Mouse (Mus musculus): ENCODE results near the gene Nop9. TPM values are rescaled to one million over a fixed set of nuclear protein-coding genes. Genes with fewer than 3 reads are reported as not detected.
"Not testable (repeated sequence)": the region's sequence is repeated elsewhere in the genome, so short reads cannot be mapped to it uniquely, and the experiment has no call there.

Gene Nop9
- polyA plus RNA-seq, 1 experiment from 2014 or later: 18.6 TPM

DNA sequence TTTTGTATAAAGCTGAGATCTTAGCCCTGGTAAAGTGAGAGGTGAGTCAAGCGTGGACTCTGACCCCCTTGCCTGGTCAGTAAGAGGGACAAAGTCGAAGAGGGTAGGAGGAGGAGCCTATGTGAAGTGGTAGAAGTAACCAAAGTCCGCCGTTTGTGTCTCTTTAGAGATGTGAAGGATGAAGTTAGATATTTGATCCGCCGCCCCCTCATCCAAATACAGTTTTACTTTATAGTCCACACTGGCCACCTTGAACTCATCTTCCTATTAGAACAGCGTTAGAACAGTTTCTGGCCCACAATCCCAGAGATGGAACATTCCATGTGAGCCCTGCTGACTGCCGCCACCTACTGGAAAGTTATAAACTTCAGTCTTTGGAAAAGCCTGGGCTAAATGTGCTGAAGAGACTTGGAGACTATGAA, 12.9 kb downstream of the Nop9 start, which contains the start of gene Cideb:
Gene Cideb (minus strand): TSS at position 96 of the 422 bp plus-strand sequence.
- Histone ChIP-seq H3K9me3 (replicated peaks; ENCODE audit: control insufficient read depth, low read length) (no peaks in the 10 kb centered on the region), H3K9ac (ENCODE audit: low read depth, low read length) (peak within 1 kb of the TSS; percentile 33; the same call in 1 of the 2 replicates), H3K4me3 (ENCODE audit: low read depth, low read length) (peak within 1 kb of the TSS; percentile 48), H3K27me3 (ENCODE audit: control insufficient read depth, insufficient read depth, low read depth, low read length) (peaks cover 24% of the 10 kb centered on the region), H3K4me1 (ENCODE audit: control insufficient read depth, low read depth, low read length) (peaks cover 18% of the 10 kb centered on the region), H3K36me3 (ENCODE audit: control insufficient read depth, insufficient read depth) (peaks cover 19% of the 10 kb centered on the region), H3K4me2 (ENCODE audit: low read depth, low read length) (peak within 1 kb of the TSS; percentile 33), H3K27ac (ENCODE audit: low read length) (peak within 1 kb of the TSS; percentile 84)
- peak; percentile 70 for ATAC-seq (ENCODE audit: low read depth)
- 15% methylated on average over 8 of the region's 8 CpGs for WGBS (ENCODE audit: insufficient replicate concordance)

DNA sequence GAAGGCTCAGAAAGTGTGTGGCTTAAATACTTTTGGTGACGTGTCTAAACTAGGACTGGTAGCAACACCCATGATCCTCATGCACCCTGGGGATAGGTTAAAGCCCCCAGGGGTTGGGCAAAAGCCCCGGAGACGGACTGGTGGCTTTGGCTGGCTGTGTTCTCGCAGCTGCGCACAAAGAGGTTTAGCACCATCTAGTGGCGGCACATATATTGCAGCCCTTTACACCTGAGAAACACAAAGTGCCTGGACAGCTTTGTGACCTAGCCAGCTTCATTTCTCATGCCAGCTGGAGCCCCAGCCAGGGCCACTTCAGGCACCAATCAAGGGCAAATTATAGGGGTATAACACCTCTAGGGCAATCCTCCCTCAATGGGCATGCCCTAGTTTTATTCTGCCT, 14.7 kb downstream of the Nop9 start:
- H3K4me3 ChIP-seq (ENCODE audit: low read depth, low read length): not testable (repeated sequence)
- WGBS (ENCODE audit: insufficient replicate concordance): under 1% methylated on average over 6 of the region's 6 CpGs

DNA sequence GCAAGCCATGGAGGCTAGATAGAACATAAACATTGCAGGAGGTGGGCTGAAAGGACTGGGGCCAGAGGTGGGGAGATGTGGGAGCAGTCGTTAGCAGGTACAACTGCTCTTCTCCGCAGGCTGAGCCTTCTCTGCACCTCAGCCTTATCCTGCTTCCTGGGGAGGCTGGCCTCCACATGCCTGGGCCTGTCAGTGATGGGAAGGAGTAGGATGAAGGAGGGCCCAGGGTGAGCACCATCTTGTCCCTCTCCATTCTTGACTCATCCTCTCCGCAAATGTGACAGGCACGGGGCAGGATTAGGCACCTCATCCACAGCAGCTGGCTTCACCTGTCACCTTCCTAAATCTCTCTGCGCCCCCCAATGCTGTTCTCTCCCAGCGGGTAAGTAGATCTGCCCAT, 15.7 kb downstream of the Nop9 start, which contains the start of gene Ltb4r2:
Gene Ltb4r2 (plus strand): TSS at position 266 of the 400 bp plus-strand sequence.
- Histone ChIP-seq H3K27ac (ENCODE audit: low read length) (peak within 1 kb of the TSS; percentile 35; the same call in 1 of the 2 replicates), H3K4me1 (ENCODE audit: control insufficient read depth, low read depth, low read length) (peaks cover 18% of the 10 kb centered on the region)
- 72% methylated on average over 6 of the region's 6 CpGs for WGBS (ENCODE audit: insufficient replicate concordance)

More for the DNA sequence above, 14.7 kb downstream of the Nop9 start:
- peaks cover 30% of the 10 kb centered on the region for H3K27me3 ChIP-seq (ENCODE audit: control insufficient read depth, insufficient read depth, low read depth, low read length)
- H3K36me3 ChIP-seq (ENCODE audit: control insufficient read depth, insufficient read depth); H3K9me3 ChIP-seq (replicated peaks; ENCODE audit: control insufficient read depth, low read length); ATAC-seq (ENCODE audit: low read depth); H3K9ac ChIP-seq (ENCODE audit: low read depth, low read length); H3K27ac ChIP-seq (ENCODE audit: low read length): not testable (repeated sequence)
- H3K4me2 ChIP-seq (ENCODE audit: low read depth, low read length): peak overlapping the region; percentile 25; the same call in 1 of the 2 replicates
- H3K4me1 ChIP-seq (ENCODE audit: control insufficient read depth, low read depth, low read length): peaks cover 18% of the 10 kb centered on the region

GRCm38 (mm10) chr14:55762001-55762821, 16.7 kb downstream of the Nop9 start:
- 0 out of 2 replicates have a peak, but pooled peaks have one; percentile 12 for ATAC-seq (ENCODE audit: low read depth)
- peak overlapping the region; percentile 56 for H3K4me3 ChIP-seq (ENCODE audit: low read depth, low read length)
- WGBS (ENCODE audit: insufficient replicate concordance): 2% methylated on average over 77 of the region's 77 CpGs
- H3K9me3 ChIP-seq (replicated peaks; ENCODE audit: control insufficient read depth, low read length): no peaks in the 10 kb centered on the region
- H3K9ac ChIP-seq (ENCODE audit: low read depth, low read length): peak overlapping the region; percentile 61
- H3K4me2 ChIP-seq (ENCODE audit: low read depth, low read length): peak overlapping the region; percentile 70
- no peaks in the 10 kb centered on the region for H3K36me3 ChIP-seq (ENCODE audit: control insufficient read depth, insufficient read depth)
- H3K27me3 ChIP-seq (ENCODE audit: control insufficient read depth, insufficient read depth, low read depth, low read length): peaks cover 34% of the 10 kb centered on the region
- peaks cover 18% of the 10 kb centered on the region for H3K4me1 ChIP-seq (ENCODE audit: control insufficient read depth, low read depth, low read length)
- H3K27ac ChIP-seq (ENCODE audit: low read length): peak overlapping the region; percentile 35

More for the DNA sequence above, 15.7 kb downstream of the Nop9 start, which contains the start of gene Ltb4r2:
- Histone ChIP-seq H3K36me3 (ENCODE audit: control insufficient read depth, insufficient read depth) (no peaks in the 10 kb centered on the region), H3K4me2 (ENCODE audit: low read depth, low read length) (peak within 1 kb of the TSS; percentile 70), H3K9me3 (replicated peaks; ENCODE audit: control insufficient read depth, low read length) (no peaks in the 10 kb centered on the region), H3K4me3 (ENCODE audit: low read depth, low read length) (peak within 1 kb of the TSS; percentile 56), H3K27me3 (ENCODE audit: control insufficient read depth, insufficient read depth, low read depth, low read length) (peaks cover 30% of the 10 kb centered on the region), H3K9ac (ENCODE audit: low read depth, low read length) (peak within 1 kb of the TSS; percentile 61)
- no peak for ATAC-seq (ENCODE audit: low read depth)

DNA sequence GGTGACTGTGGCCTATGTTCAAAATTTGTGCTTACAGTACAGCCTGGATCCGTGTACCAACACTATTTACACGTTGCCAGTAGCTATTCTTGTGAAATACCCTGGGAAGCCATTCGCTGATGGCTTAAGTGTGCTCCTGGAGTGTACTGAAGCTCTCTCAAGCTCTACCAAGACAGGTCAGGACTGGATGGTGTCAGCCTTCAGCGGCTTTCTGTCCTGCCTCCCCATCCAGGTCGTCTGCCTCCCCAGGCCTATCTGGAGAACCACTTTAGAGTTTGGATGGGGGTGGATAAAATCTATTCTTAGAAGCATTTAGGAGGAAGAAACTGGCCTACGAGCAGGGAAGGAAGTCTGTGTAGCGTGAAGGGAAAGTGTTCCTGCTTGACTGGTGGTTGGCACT, 17.7 kb downstream of the Nop9 start:
- Histone ChIP-seq H3K4me1 (ENCODE audit: control insufficient read depth, low read depth, low read length) (peaks cover 24% of the 10 kb centered on the region), H3K4me3 (ENCODE audit: low read depth, low read length) (no peak overlapping the region), H3K36me3 (ENCODE audit: control insufficient read depth, insufficient read depth) (no peaks in the 10 kb centered on the region), H3K27ac (ENCODE audit: low read length) (peak overlapping the region; percentile 35), H3K9ac (ENCODE audit: low read depth, low read length) (no peak overlapping the region), H3K4me2 (ENCODE audit: low read depth, low read length) (peak overlapping the region; percentile 70; the same call in 1 of the 2 replicates), H3K27me3 (ENCODE audit: control insufficient read depth, insufficient read depth, low read depth, low read length) (peaks cover 43% of the 10 kb centered on the region), H3K9me3 (replicated peaks; ENCODE audit: control insufficient read depth, low read length) (no peaks in the 10 kb centered on the region)
- WGBS (ENCODE audit: insufficient replicate concordance): 29% methylated on average over 7 of the region's 7 CpGs
- ATAC-seq (ENCODE audit: low read depth): peak; percentile 24; the same call in 1 of the 2 replicates

- H3K4me3 ChIP-seq (ENCODE audit: low read depth, low read length): peak within 1 kb of the TSS; percentile 34
- H3K27ac ChIP-seq (ENCODE audit: low read length): peak within 1 kb of the TSS; percentile 74
- no peak for ATAC-seq (ENCODE audit: low read depth)
- H3K9me3 ChIP-seq (replicated peaks; ENCODE audit: control insufficient read depth, low read length): no peaks in the 10 kb centered on the region
- H3K4me1 ChIP-seq (ENCODE audit: control insufficient read depth, low read depth, low read length): peaks cover 36% of the 10 kb centered on the region
- peaks cover 43% of the 10 kb centered on the region for H3K27me3 ChIP-seq (ENCODE audit: control insufficient read depth, insufficient read depth, low read depth, low read length)
- peak within 1 kb of the TSS; percentile 1; the same call in 1 of the 2 replicates for H3K4me2 ChIP-seq (ENCODE audit: low read depth, low read length)
- 20% methylated on average over 4 of the region's 4 CpGs for WGBS (ENCODE audit: insufficient replicate concordance)
- no peak within 1 kb of the TSS; the same call in 1 of the 2 replicates for H3K9ac ChIP-seq (ENCODE audit: low read depth, low read length)
- no peaks in the 10 kb centered on the region for H3K36me3 ChIP-seq (ENCODE audit: control insufficient read depth, insufficient read depth)
These were observed 20.2 kb downstream of the Nop9 start, which contains the start of gene Ltb4r1 for GRCm38 (mm10) chr14:55765696-55766095. TSS of gene Ltb4r1 (plus strand) at chr14:55765962.

GRCm38 (mm10) chr14:55767519-55768414, 22.3 kb downstream of the Nop9 start:
- peak overlapping the region; percentile 55 for H3K9ac ChIP-seq (ENCODE audit: low read depth, low read length)

DNA sequence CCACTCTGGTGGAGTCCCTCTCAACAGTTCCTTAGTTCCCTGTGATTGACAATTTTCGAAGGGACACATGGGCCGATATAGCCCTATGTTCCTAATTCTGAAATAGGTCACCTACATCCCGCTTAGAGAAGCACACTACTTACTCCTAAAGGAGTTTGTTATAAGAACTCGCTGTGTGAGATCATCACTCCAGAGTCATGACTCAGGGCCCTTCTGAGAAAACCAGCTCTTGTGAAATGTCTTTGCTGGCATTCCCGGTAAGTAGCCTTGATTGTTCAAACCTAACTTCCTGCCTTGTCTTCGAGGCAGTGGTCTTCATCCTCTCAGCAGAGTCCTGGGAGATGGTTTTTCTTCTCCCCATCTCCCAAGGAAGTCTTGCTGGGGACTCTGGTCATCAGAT, 23.1 kb downstream of the Nop9 start:
- H3K4me1 ChIP-seq (ENCODE audit: control insufficient read depth, low read depth, low read length): peaks cover 22% of the 10 kb centered on the region
- H3K27ac ChIP-seq (ENCODE audit: low read length): no peak overlapping the region
- H3K9ac ChIP-seq (ENCODE audit: low read depth, low read length): no peak overlapping the region
- ATAC-seq (ENCODE audit: low read depth): no peak
- H3K27me3 ChIP-seq (ENCODE audit: control insufficient read depth, insufficient read depth, low read depth, low read length): peaks cover 19% of the 10 kb centered on the region; the same call in 1 of the 2 replicates
- H3K4me3 ChIP-seq (ENCODE audit: low read depth, low read length): no peak overlapping the region
- H3K36me3 ChIP-seq (ENCODE audit: control insufficient read depth, insufficient read depth): no peaks in the 10 kb centered on the region
- H3K9me3 ChIP-seq (replicated peaks; ENCODE audit: control insufficient read depth, low read length): no peaks in the 10 kb centered on the region
- H3K4me2 ChIP-seq (ENCODE audit: low read depth, low read length): peak overlapping the region; percentile 65; the same call in 1 of the 2 replicates
- 66% methylated on average over 6 of the region's 6 CpGs for WGBS (ENCODE audit: insufficient replicate concordance)

More at GRCm38 (mm10) chr14:55767519-55768414, 22.3 kb downstream of the Nop9 start:
- Histone ChIP-seq H3K9me3 (replicated peaks; ENCODE audit: control insufficient read depth, low read length) (no peaks in the 10 kb centered on the region), H3K4me3 (ENCODE audit: low read depth, low read length) (peak overlapping the region; percentile 51), H3K27me3 (ENCODE audit: control insufficient read depth, insufficient read depth, low read depth, low read length) (peaks cover 23% of the 10 kb centered on the region), H3K4me1 (ENCODE audit: control insufficient read depth, low read depth, low read length) (peaks cover 24% of the 10 kb centered on the region), H3K4me2 (ENCODE audit: low read depth, low read length) (peak overlapping the region; percentile 65), H3K27ac (ENCODE audit: low read length) (no peak overlapping the region), H3K36me3 (ENCODE audit: control insufficient read depth, insufficient read depth) (no peaks in the 10 kb centered on the region)
- 11% methylated on average over 52 of the region's 52 CpGs for WGBS (ENCODE audit: insufficient replicate concordance)
- peak; percentile 47 for ATAC-seq (ENCODE audit: low read depth)

Measured in liver, embryonic 16.5 days (tissue).